Mouse (Mus musculus): Measurements from ENCODE around the gene Prkg1. TPM values are rescaled to one million over a fixed set of nuclear protein-coding genes. Genes with fewer than 3 reads are reported as not detected.

Gene Prkg1
- polyA plus RNA-seq (2015; fragmentation: Nextera tagmentation; extraction: Ambion mirVana) = 6.7 and 7.0 TPM in 2 replicates

DNA sequence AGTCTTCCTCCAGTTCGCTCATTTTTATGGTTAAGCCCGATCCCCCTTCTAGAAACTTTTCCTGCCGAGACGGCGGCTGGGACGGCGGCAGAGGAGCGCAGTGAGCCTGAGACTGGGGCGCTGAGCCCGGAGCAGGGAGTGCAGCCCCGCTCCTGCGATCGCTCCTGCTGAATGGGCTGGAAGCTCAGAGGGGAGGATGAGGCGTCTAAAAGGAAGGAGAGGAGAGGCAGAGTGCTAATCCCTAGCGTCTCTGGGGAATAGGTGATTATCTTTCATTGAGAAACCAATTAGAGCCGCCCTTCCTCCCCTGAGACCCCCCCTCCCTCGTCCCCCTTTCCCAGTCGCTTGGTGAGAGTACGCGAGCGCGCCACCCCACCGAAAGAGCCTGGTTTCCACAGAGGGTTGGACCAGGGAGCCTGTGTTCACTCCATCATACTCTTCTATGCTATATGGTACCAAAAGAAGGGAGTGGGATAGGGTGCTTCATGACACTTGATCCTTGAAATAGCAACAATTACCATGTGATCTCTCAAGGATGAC is at the start of gene Prkg1:
Gene Prkg1 (minus strand): TSS at position 233 of the 540 bp plus-strand sequence.

GRCm38 (mm10) chr19:31082662-31083429 is 682.0 kb downstream of the Prkg1 start, which contains the start of gene Cstf2t:
Cstf2t (plus strand) TSS chr19:31082837.

DNA sequence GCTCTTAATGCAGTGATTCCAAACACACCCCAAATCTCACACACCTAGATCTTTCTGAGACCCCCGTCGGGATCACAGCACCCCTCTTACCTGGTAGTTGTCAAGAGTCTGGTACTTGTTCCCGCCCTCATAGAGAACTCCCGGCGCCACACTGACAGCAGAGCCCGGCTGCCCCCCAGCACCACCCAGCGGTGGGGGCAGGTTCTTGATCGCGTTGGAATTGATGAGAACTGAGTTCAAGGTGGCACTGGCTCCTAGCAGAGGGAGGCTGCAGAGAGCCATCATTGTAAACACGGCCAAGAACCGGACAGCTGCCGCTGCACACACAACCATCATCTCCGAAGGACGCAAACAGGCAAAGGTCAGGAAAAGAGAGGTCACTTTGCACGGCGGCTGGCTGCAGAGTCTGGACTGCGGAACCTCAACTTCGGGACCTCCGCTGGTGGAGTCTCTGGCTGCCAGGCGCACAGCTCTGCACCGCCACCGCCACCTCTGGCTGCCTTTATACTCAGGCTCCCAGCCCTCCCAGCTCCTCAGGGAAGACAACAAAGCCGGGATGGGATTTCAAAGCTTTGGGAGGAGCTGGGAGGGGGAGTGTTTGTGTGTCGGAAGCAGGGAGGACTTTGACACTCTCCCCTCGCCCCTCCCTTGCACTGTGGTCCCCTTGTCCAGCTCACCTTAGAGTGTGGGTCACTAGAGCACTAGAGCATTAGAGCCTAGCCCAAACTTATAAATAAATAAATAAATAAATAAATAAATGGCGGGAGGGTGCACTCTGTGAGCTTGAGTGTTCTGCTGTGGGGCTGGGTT is 1215.6 kb downstream of the Prkg1 start, which contains the start of gene Dkk1:
Gene Dkk1 (minus strand): TSS at position 622 of the 810 bp plus-strand sequence.

Other genes starting within 250 kb of the Prkg1 start
- not detected in 2 replicates for gene A1cf, start 103.7 kb upstream of the Prkg1 start, polyA plus RNA-seq (2015; fragmentation: Nextera tagmentation; extraction: Ambion mirVana)